Mouse (Mus musculus) heart, adult 8-10 months (tissue): ENCODE results near the gene Gba. TPM values are rescaled to one million over a fixed set of nuclear protein-coding genes. Genes with fewer than 3 reads are reported as not detected.
"Not testable (repeated sequence)": the region's sequence is repeated elsewhere in the genome, so short reads cannot be mapped to it uniquely, and the experiment has no call there.

Experiments used
- DNase-seq: peaks from one replicate; pipeline ENCODE4 v3.0.0; 2022; ENCODE audit warnings: low spot score
- total RNA-seq, 4 experiments: library from RNA; stranded (reverse); gene quantifications; 2 replicates each; pipeline ENCODE4 v1.2.4; 2022

Gene Gba
- total RNA-seq, 4 experiments from 2014 or later, result 17.0 to 19.8 (median 17.9) TPM

DNA sequence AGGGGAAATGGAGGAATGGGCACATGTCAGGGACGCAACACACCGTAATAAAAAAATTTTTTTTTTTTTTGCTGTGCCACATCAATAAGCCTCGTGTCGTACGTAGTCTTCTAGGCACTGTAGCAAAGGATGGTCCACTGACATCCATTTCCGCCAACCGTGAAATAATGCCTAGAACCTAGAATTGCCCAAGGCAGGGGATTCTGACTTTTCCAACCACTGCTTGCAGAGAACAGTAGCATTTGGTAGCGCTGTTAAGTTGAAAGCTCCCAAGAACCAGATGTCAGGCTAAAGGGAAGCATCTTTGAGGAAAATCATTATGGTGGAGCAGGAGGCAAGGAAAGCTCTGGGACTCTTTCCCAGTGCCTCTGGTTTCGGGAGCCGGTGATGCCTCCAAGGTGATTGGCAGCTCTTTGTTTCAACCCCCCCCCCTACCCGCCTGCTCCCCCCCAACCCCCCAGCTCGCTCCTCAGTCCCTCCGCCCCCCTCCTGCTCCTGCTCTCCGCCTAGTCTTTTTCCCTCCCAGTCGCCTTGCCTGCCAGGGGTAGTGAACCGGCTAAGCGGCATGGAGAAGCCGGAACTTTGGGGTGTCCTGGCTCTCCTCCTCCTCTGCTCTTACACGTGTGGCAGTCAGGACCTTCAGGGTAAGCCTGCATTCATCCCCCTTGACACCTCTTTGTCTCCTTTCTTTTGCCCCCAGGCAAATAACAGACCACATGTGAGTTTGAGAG, 12.1 kb downstream of the Gba start, which contains the start of gene Thbs3:
Gene Thbs3 (plus strand): TSS at position 500 of the 731 bp plus-strand sequence.
- no peak for DNase-seq

- peak; percentile 84 for DNase-seq
These were observed 13.1 kb downstream of the Gba start for GRCm38 (mm10) chr3:89215853-89216252.

GRCm38 (mm10) chr3:89216407-89216806, 13.7 kb downstream of the Gba start:
- DNase-seq, result not testable (repeated sequence)

- DNase-seq, result no peak
These were observed 15.5 kb downstream of the Gba start for GRCm38 (mm10) chr3:89218271-89218670.

DNA sequence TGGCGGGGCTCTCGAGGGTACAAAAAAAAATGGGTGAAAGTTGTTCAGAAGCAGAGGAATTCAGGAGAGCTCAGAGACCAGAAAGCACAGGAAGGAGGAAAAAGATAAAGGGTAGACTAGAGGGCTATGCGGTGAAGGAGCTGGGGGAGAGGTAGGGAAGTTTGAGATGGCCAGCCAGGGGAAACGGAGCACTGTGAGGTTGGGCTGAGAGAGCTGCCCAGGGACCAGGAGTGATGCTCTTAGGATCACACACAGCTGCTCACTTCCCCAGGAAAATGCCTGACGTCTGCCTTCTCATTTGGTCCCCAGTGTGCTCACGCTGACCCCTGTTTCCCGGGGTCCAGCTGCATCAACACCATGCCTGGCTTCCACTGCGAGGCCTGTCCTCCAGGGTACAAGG, 16.8 kb downstream of the Gba start:
- DNase-seq, result no peak

DNA sequence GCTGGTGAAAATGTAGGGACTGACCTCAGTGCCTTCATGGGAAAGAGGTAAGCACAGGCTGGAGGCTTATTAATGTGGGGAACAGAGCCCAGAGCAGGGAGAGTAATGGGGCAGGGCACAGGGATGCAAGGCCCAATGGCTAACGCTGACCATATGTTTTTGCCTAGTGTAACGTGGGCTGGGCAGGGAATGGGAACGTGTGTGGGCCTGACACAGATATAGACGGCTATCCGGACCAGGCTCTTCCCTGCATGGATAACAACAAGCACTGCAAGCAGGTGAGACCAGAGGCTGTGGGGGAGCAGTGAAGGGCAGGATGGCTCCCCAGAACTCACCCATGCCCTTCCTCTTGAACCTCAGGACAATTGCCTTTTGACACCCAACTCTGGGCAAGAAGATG, 18.4 kb downstream of the Gba start:
- DNase-seq, result no peak

DNA sequence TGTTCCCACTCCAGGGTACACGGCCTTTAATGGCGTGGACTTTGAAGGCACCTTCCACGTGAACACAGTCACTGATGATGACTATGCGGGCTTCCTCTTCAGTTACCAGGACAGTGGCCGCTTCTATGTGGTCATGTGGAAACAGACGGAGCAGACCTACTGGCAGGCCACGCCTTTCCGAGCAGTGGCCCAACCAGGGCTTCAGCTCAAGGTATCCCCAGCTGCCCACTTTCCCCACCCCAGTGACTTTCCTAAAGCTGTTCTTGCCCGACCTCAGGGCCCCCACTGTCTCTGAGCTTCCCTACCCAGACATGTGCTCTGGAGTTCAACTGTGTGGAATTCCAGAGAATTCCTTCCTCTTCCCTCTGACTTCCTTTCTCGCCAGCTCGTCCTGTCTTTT, 22.1 kb downstream of the Gba start:
- DNase-seq, result no peak

GRCm38 (mm10) chr3:89225321-89225815, 22.6 kb downstream of the Gba start:
- no peak for DNase-seq

GRCm38 (mm10) chr3:89225918-89226317, 23.2 kb downstream of the Gba start:
- DNase-seq, result no peak

DNA sequence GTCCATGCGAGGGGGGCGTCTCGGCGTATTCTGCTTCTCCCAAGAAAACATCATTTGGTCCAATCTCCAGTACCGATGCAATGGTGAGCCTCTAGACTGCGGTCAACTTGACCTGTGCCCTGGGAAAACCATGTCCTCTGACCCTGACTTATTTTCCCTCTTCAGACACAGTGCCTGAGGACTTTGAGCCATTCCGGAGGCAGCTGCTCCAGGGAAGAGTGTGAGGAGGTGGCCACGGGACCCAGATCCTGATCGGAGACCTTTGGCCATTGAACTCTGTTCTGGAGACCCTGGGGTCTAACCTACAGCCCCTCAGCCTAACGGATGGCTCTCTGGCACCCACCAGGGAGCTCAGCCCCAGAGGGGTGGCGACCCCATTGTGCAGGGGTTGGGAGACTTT, 23.6 kb downstream of the Gba start:
- no peak for DNase-seq

DNA sequence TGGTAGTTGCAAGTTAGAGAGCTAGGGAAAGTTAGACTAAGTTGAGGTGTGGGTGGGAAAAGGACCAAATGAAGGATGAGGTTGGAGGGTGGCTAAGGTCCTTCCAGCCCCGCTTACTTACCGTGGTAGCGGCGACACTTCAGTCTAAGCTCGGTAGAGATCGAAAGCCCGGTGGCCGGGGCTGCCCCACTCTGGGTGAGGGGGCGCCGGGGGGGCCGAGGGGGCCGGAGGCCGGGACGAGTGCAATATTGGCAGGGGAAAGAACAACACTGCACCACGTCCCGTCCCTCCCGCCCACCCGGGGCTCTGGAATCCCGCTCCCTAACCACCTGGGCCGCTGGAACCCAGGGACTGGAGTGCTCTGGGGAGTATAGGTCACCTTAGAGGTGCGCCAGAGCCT, 24.2 kb downstream of the Gba start, which contains the start of gene Mtx1:
Gene Mtx1 (minus strand): TSS at position 189 of the 400 bp plus-strand sequence.
- DNase-seq, result no peak

DNA sequence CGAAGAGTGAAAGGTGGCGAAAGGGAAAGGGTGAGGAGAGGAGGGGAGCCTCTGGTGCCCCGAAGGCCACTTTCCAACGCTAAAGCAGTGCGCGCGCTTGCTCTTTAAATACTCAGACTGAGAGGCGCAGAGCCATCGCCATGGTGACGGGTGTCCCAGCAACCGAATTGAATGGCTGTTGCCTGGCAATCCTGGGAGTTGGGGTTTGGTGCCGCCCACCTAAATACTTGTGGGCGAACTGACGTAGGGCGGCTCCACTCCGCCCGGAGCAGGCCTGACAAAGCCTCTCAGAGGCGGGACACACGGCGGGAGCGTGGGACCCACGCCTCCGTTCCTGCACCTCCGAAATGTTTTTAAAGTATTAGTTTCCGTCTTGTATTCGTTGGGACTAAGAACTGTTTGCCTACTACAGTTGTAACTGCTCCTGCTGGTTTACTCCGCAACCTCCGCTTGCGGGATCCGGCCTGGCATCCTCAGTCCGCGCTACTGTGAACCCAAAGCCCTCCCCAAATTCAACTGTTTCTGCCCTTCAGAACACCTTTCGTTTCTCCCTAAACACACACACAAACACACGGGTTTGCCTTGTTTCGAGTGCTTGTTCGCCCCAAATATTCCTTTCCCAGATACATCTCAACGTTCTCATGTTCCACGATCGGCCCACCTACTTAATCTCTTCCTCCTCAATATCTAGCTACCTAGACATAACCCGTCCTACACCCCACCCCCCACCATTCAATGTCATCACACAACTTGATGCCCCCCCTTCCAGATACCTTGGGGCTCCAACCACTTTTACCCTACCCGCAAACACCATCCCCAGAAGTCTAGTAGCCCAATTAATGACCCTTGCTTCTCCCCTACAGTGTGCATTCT, 24.8 kb downstream of the Gba start:
- DNase-seq, result peak; percentile 80

DNA sequence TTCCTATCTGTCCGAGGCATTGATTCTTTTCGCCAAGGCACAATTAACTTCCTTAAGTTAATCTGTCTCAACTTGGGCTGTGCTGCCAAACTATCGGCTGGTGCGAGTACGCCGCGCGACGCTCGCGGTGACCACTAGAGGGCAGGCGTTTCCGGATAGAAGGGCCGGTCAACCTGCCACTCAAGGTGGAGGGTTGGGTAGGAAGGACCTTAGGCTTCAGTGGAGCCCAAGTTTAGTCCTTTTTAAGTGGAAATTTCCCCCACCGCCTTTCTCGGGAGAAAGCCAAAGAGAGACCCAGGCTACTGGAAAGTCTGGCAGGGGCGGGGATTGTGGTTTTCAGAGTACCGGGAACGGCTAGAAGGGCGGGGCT, 25.4 kb downstream of the Gba start:
- DNase-seq, result peak; percentile 89

GRCm38 (mm10) chr3:89228836-89229235, 26.1 kb downstream of the Gba start, which contains the start of gene Muc1:
Muc1 (plus strand) TSS chr3:89229057.
- DNase-seq, result no peak

DNA sequence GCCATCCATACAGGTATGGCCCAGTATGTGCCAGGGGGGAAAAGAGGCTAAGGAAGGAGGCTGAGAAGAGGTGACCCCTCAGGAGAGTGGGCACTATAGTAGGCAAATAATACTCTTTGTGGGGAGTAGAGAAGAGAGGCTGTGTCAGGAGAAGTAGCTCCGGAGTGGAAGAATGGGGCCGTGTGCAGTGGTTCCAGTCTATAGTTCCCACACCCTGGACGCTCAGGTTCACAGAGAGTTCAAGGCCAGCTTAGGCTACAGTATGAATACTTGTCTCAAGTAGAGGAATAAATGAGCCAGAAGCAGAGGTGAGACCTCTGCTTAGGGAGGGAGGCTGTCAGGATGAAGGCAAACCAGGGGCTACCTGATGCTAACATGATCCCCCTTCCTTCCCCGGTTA, 26.5 kb downstream of the Gba start:
- no peak for DNase-seq

GRCm38 (mm10) chr3:89230561-89230960, 27.8 kb downstream of the Gba start:
- no peak for DNase-seq

DNA sequence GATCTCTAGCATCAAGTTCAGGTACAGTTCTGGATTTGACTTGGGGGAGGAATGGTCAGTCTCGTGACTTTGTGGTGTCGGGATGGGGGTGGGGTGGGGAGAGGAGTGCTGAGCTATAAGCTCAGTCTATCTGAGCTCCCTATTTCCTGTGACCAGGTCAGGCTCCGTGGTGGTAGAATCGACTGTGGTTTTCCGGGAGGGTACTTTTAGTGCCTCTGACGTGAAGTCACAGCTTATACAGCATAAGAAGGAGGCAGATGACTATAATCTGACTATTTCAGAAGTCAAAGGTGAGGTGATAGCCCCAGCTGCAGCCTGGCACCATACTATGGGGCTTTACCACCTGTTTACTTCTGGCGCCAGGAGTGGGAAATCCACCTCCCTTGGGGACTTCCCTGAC, 28.6 kb downstream of the Gba start:
- DNase-seq, result no peak

DNA sequence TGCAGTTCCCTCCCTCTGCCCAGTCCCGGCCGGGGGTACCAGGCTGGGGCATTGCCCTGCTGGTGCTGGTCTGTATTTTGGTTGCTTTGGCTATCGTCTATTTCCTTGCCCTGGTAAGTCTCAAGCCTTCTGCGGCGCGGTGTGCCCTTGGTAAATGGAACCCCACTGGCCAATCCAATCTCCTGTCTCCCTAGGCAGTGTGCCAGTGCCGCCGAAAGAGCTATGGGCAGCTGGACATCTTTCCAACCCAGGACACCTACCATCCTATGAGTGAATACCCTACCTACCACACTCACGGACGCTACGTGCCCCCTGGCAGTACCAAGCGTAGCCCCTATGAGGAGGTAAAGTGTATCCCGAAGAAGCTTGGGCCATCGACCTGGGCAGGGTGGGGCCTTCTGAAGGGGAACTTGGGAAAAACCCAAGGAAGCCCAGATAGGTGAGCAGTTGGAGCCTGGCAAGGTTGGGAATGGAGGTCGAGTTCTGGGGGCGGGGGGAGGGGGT, 29.1 kb downstream of the Gba start:
- DNase-seq, result no peak

DNA sequence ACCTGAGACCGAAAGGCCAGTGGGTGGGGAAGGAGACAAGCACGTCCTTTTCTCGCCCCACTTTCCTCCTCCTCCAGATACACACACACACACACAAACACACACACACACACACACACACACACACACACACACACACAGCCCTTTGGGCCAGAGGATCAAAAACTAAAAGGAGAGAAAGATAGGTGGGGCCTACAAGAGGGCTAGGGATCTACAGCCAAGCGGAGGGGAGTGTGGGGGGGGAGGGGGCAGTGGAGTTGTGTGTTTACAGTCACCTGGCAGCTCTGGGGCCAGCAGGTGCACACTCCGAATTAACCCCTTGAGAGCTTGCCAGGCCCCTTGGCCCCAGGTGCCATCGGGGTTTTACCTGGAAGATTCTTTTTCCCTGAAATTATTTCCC, 29.9 kb downstream of the Gba start:
- DNase-seq, result no peak

DNA sequence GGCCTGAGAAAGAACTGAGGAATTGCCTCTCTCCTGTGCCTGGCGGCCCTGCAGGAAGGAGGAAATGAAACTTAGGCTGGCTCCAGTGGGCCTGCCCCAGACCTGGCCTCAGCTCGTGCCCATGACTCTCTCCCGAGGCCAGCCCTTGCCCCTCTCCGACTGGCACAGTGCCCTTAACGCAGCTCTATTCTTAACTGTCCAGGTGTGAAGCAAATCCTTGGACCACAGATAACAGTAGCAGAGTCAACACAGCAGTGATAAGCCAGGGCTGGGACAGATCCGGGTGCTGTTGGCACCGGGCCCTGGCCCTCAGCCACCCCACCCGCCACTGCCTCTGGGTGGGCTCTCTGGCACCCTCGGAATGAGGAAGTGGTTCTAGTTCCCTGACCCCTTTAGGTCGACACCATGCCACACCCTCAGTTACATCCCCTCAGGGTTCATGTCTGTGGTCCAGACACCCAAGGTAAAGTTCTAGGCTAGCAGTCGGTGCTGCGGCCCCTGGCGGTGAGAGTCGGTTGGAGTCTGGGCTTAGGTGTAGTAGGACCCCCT, 30.9 kb downstream of the Gba start:
- DNase-seq, result no peak

DNA sequence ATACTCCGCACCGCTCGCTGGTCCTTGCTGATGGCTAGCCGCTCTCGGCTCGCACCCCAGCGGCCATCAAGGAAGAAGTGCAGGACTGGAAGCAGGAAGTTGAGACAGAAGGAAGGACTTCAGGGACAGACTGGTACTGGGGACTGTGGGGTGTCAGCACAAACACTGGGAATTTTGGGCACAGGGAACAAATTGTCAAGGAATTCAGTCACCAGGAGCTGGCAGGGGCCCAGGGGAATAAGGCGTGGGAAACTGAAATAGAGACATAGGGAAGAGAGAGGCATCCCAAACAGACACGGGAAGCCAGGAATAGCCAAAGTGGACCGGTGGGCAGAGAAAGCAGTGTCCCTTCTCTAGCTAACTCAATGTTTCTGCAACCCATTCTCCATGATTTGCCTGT, 33.8 kb downstream of the Gba start:
- no peak for DNase-seq

GRCm38 (mm10) chr3:89237682-89238081, 35.0 kb downstream of the Gba start:
- no peak for DNase-seq
